In the genomic region with DNA sequence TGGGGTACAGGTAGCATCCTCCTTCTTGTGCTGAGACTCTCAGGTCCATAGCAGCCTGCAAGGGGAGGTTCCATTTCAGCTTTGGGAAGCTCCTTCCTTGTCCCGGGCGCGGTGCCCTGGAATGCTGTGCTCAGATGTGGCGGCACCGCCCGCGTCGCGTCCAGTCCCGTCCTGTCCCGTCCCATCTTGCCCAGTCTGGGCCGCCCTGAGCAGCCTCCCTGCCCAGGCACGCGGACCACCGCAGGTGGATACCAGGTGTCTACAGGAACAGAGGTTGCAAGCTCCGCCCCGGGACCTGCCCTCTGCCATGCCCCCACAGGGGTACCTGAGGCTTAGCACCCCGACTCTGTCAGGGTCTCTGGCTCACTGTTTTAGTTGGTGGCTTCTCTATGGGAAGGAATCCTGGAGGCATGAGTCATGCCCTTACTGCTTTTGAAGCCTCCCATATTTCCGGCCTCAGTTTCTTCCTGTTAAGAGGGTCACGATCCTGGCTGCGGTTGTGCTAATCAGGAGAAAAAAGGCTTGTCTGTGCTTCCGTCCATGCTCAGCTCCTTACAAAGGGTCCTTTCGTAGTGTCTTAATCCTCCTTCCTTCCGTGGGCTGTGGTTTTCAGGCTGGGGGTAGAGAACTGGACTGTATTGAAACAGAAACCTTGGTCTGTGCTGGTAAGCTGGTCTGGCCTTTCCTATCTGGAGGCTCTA, we compare ENCODE assay signal across 9 mouse cellular contexts. TPM values are rescaled to one million over a fixed set of nuclear protein-coding genes. Genes with fewer than 3 reads are reported as not detected.
DNase-seq lines count a peak whose midpoint lies in the region; ATAC-seq lines count a peak whose summit lies in the region.
"Had no signal": no experiment of that assay in that cellular context is flagged by ENCODE, and none has a peak within 500 bp of the region (broad histone marks: within the 10 kb centered on the region; RNA-seq: fewer than 3 reads in every experiment).

No protein-coding gene starts in this region.

- WGBS in intestine, embryonic 16.5 days: 49% methylated on average over 24 of the region's 24 CpGs
- 41% methylated on average over 24 of the region's 24 CpGs for WGBS in intestine, embryonic 15.5 days
- 43% methylated on average over 24 of the region's 24 CpGs for WGBS in heart, embryonic 16.5 days
- 9% methylated on average over 24 of the region's 24 CpGs for WGBS in liver, embryonic 15.5 days (ENCODE audit: insufficient replicate concordance)

- ATAC-seq in intestine, embryonic 16.5 days: 0 out of 2 replicates have a peak, but pooled peaks have one; percentile 16
- no peak for ATAC-seq in intestine, embryonic 15.5 days
- ATAC-seq in heart, embryonic 16.5 days (replicated peaks; ENCODE audit: extremely low read depth, insufficient read depth, low FRiP score): peak; percentile 26; the same call in 1 of the 2 replicates
- ATAC-seq in liver, embryonic 15.5 days (ENCODE audit: insufficient read depth): peak; percentile 45

- H3K4me2 ChIP-seq in intestine, embryonic 16.5 days (ENCODE audit: low read depth, low read length): no peak overlapping the region; the same call in 1 of the 2 replicates
- no peak overlapping the region for H3K4me2 ChIP-seq in intestine, embryonic 15.5 days (replicated peaks)
- peak overlapping the region; percentile 21; the same call in 1 of the 2 replicates for H3K4me2 ChIP-seq in heart, embryonic 16.5 days (ENCODE audit: low read depth, low read length)
- peak overlapping the region; percentile 39 for H3K4me2 ChIP-seq in liver, embryonic 15.5 days
- H3K4me2 ChIP-seq: hindbrain, embryonic 15.5 days had no signal

- H3K4me3 ChIP-seq in intestine, embryonic 16.5 days (ENCODE audit: low read length): no peak overlapping the region
- H3K4me3 ChIP-seq in intestine, embryonic 15.5 days (replicated peaks): no peak overlapping the region
- H3K4me3 ChIP-seq in heart, embryonic 16.5 days (ENCODE audit: low read length): no peak overlapping the region
- no peak overlapping the region for H3K4me3 ChIP-seq in liver, embryonic 15.5 days (replicated peaks)
- H3K4me3 ChIP-seq: hindbrain, embryonic 15.5 days had no signal

- no peak overlapping the region for H3K27ac ChIP-seq in intestine, embryonic 16.5 days (ENCODE audit: low read length)
- no peak overlapping the region; the same call in 1 of the 2 replicates for H3K27ac ChIP-seq in intestine, embryonic 15.5 days
- peak overlapping the region; percentile 63 for H3K27ac ChIP-seq in heart, embryonic 16.5 days (ENCODE audit: low read length)
- no peak overlapping the region for H3K27ac ChIP-seq in liver, embryonic 15.5 days (replicated peaks)
- H3K27ac ChIP-seq: hindbrain, embryonic 15.5 days had no signal

- H3K4me1 ChIP-seq in intestine, embryonic 16.5 days (ENCODE audit: control insufficient read depth, insufficient read depth, low read length): peaks cover 6% of the 10 kb centered on the region; the same call in 1 of the 2 replicates
- H3K4me1 ChIP-seq in intestine, embryonic 15.5 days (replicated peaks): peaks cover 11% of the 10 kb centered on the region; the same call in 1 of the 2 replicates
- peaks cover 4% of the 10 kb centered on the region; the same call in 1 of the 2 replicates for H3K4me1 ChIP-seq in heart, embryonic 16.5 days (ENCODE audit: control insufficient read depth, insufficient read depth, low read length)
- 0 out of 2 replicates have a peak, but pooled peaks cover 7% of the 10 kb centered on the region for H3K4me1 ChIP-seq in liver, embryonic 15.5 days (replicated peaks)
- H3K4me1 ChIP-seq: hindbrain, embryonic 15.5 days had no signal

- H3K27me3 ChIP-seq in intestine, embryonic 16.5 days (replicated peaks; ENCODE audit: control insufficient read depth, insufficient read depth, low read length): no peaks in the 10 kb centered on the region
- no peaks in the 10 kb centered on the region for H3K27me3 ChIP-seq in intestine, embryonic 15.5 days (replicated peaks)
- no peaks in the 10 kb centered on the region for H3K27me3 ChIP-seq in heart, embryonic 16.5 days (ENCODE audit: control insufficient read depth, insufficient read depth, low read length)
- peaks cover 18% of the 10 kb centered on the region; the same call in 1 of the 2 replicates for H3K27me3 ChIP-seq in liver, embryonic 15.5 days
- H3K27me3 ChIP-seq: hindbrain, embryonic 15.5 days had no signal

- H3K9ac ChIP-seq in intestine, embryonic 16.5 days (ENCODE audit: low read depth, low read length): no peak overlapping the region
- H3K9ac ChIP-seq in intestine, embryonic 15.5 days: no peak overlapping the region
- H3K9ac ChIP-seq in heart, embryonic 16.5 days (ENCODE audit: low read length): peak overlapping the region; percentile 34; the same call in 1 of the 2 replicates
- no peak overlapping the region for H3K9ac ChIP-seq in liver, embryonic 15.5 days
- H3K9ac ChIP-seq: hindbrain, embryonic 15.5 days had no signal

- H3K36me3 ChIP-seq in intestine, embryonic 16.5 days (ENCODE audit: control insufficient read depth, insufficient read depth, low read length): no peaks in the 10 kb centered on the region
- no peaks in the 10 kb centered on the region for H3K36me3 ChIP-seq in intestine, embryonic 15.5 days
- H3K36me3 ChIP-seq in heart, embryonic 16.5 days (ENCODE audit: control insufficient read depth, insufficient read depth): no peaks in the 10 kb centered on the region
- H3K36me3 ChIP-seq in liver, embryonic 15.5 days (replicated peaks): no peaks in the 10 kb centered on the region
- H3K36me3 ChIP-seq: hindbrain, embryonic 15.5 days had no signal

- peak; percentile 80 for DNase-seq in urinary bladder, postnatal 25 days (ENCODE audit: low spot score)
- DNase-seq in thymus, postnatal 10 days (ENCODE audit: low spot score in 2 of 2): no peak
- no peak for DNase-seq in left cerebral cortex, postnatal 25 days (ENCODE audit: low spot score in 2 of 2)
- DNase-seq in right cerebral cortex, postnatal 14 days: no peak

- no peaks in the 10 kb centered on the region for H3K9me3 ChIP-seq in intestine, embryonic 16.5 days (ENCODE audit: control insufficient read depth, low read length)
- no peaks in the 10 kb centered on the region for H3K9me3 ChIP-seq in intestine, embryonic 15.5 days
- no peaks in the 10 kb centered on the region for H3K9me3 ChIP-seq in heart, embryonic 16.5 days (replicated peaks; ENCODE audit: control insufficient read depth, low read length)
- H3K9me3 ChIP-seq in liver, embryonic 15.5 days (replicated peaks): no peaks in the 10 kb centered on the region
- H3K9me3 ChIP-seq: hindbrain, embryonic 15.5 days had no signal

- intact Hi-C loops in left cerebral cortex, postnatal 25 days (cut with DNase I): no loop called here

RNA-seq across cellular contexts. Expression of a gene that starts 33.3 kb away (rescaled TPM):
- polyA plus RNA-seq in intestine, embryonic 16.5 days (2015; fragmentation: Nextera tagmentation; extraction: Ambion mirVana): 1.1 and 1.2 TPM in 2 replicates
- 1.2 TPM in 2 replicates for polyA plus RNA-seq in intestine, embryonic 15.5 days (2015; fragmentation: Nextera tagmentation; extraction: Ambion mirVana)
- 8.7 and 9.0 TPM in 2 replicates for polyA plus RNA-seq in heart, embryonic 16.5 days (2015; fragmentation: Nextera tagmentation; extraction: Ambion mirVana)
- 0.43 and 0.44 TPM in 2 replicates for polyA plus RNA-seq in liver, embryonic 15.5 days (2015; fragmentation: Nextera tagmentation; extraction: Ambion mirVana)
- 1 to 10 TPM; 2.2 to 2.4 TPM for total RNA-seq in left cerebral cortex, postnatal 25 days (2021)

RNA-seq across cellular contexts. Expression of a gene that starts 43.6 kb away (rescaled TPM):
- polyA plus RNA-seq in intestine, embryonic 16.5 days (2015; fragmentation: Nextera tagmentation; extraction: Ambion mirVana): 3.6 and 4.4 TPM in 2 replicates
- polyA plus RNA-seq in intestine, embryonic 15.5 days (2015; fragmentation: Nextera tagmentation; extraction: Ambion mirVana): 4.1 TPM in 2 replicates
- polyA plus RNA-seq in heart, embryonic 16.5 days (2015; fragmentation: Nextera tagmentation; extraction: Ambion mirVana): 2.8 and 7.1 TPM in 2 replicates
- polyA plus RNA-seq in liver, embryonic 15.5 days (2015; fragmentation: Nextera tagmentation; extraction: Ambion mirVana): 0.30 and 0.81 TPM in 2 replicates
- total RNA-seq in left cerebral cortex, postnatal 25 days (2021): not detected
- polyA plus RNA-seq: hindbrain, embryonic 15.5 days had no signal

RNA-seq across cellular contexts. Expression of a gene that starts 52.6 kb away (rescaled TPM):
- 58.3 and 67.1 TPM in 2 replicates for polyA plus RNA-seq in intestine, embryonic 16.5 days (2015; fragmentation: Nextera tagmentation; extraction: Ambion mirVana)
- 61.1 and 62.0 TPM in 2 replicates for polyA plus RNA-seq in intestine, embryonic 15.5 days (2015; fragmentation: Nextera tagmentation; extraction: Ambion mirVana)
- 64.5 and 68.9 TPM in 2 replicates for polyA plus RNA-seq in heart, embryonic 16.5 days (2015; fragmentation: Nextera tagmentation; extraction: Ambion mirVana)
- 25.5 and 27.3 TPM in 2 replicates for polyA plus RNA-seq in liver, embryonic 15.5 days (2015; fragmentation: Nextera tagmentation; extraction: Ambion mirVana)
- total RNA-seq in left cerebral cortex, postnatal 25 days (2021): 10 to 100 TPM; 40.3 to 43.6 TPM

Comparison
In these comparisons a context has a peak if more than half of its experiments do, and no peak if none do; other contexts are left out.
1. H3K4me2 ChIP-seq: peak in heart, embryonic 16.5 days (single experiment) and liver, embryonic 15.5 days (single experiment); none in intestine, embryonic 16.5 days (single experiment) and intestine, embryonic 15.5 days (single experiment).